Mouse (Mus musculus) hindbrain, embryonic 10.5 days (tissue): ENCODE results near the gene Akap7. TPM values are rescaled to one million over a fixed set of nuclear protein-coding genes. Genes with fewer than 3 reads are reported as not detected.

Source experiments
- DNase-seq: peaks from one replicate; pipeline ENCODE4 v3.0.0-alpha.2; 2017; ENCODE audit warnings: low spot score
- H3K27ac ChIP-seq: fragments of 300-500 bp; sonication (generic); 2 replicates; pipeline ENCODE4 v1.5.1; 2016; ENCODE audit warnings: mild to moderate bottlenecking, moderate library complexity
- H3K27me3 ChIP-seq: fragments of 300-500 bp; sonication (generic); 2 replicates; pipeline ENCODE4 v1.6.1; 2016; ENCODE audit warnings: mild to moderate bottlenecking; ENCODE audit not compliant: poor library complexity, insufficient read depth, severe bottlenecking
- H3K36me3 ChIP-seq: fragments of 300-500 bp; sonication (generic); 2 replicates; pipeline ENCODE4 v1.6.1; 2016; ENCODE audit warnings: mild to moderate bottlenecking, moderate library complexity
- H3K4me1 ChIP-seq: fragments of 300-500 bp; sonication (generic); replicated peaks from 2 replicates; pipeline ENCODE4 v1.6.1; 2016; ENCODE audit warnings: mild to moderate bottlenecking
- H3K4me3 ChIP-seq: fragments of 300-500 bp; sonication (generic); 2 replicates; pipeline ENCODE4 v1.5.1; 2016; ENCODE audit warnings: mild to moderate bottlenecking, moderate library complexity
- H3K9me3 ChIP-seq: fragments of 300-500 bp; sonication (generic); 2 replicates; pipeline ENCODE4 v1.6.1; 2016; ENCODE audit warnings: mild to moderate bottlenecking, moderate library complexity
- WGBS: fragments of 180-500 bp; shearing (Covaris S2); methylation state at CpG from one replicate; pipeline ENCODE4 v1.1.7; 2016; 5-methylcytosine and 5-hydroxymethylcytosine counted together
- polyA plus RNA-seq: library from polyadenylated mRNA; unstranded; fragments of >200 nt; fragmentation: Nextera tagmentation; extraction: Ambion mirVana; gene quantifications from 2 replicates; pipeline ENCODE4 v1.2.1, GENCODE M21; 2016

Gene Akap7
- polyA plus RNA-seq, 1 experiment from 2014 or later, result 16.3 TPM

GRCm38 (mm10) chr10:25295836-25296235 is 11.8 kb downstream of the Akap7 start:
- Histone ChIP-seq H3K27ac (no peak overlapping the region), H3K4me3 (no peak overlapping the region), H3K9me3 (no peaks in the 10 kb centered on the region), H3K36me3 (no peaks in the 10 kb centered on the region), H3K4me1 (peaks cover 14% of the 10 kb centered on the region), H3K27me3 (no peaks in the 10 kb centered on the region)
- DNase-seq, result no peak
- WGBS, result 87% methylated on average over 9 of the region's 9 CpGs

GRCm38 (mm10) chr10:25294999-25295398 is 12.7 kb downstream of the Akap7 start:
- 80% methylated on average over 7 of the region's 7 CpGs for WGBS

GRCm38 (mm10) chr10:25293796-25294195 is 13.9 kb downstream of the Akap7 start:
- DNase-seq, result no peak
- no peak overlapping the region for H3K27ac ChIP-seq
- 93% methylated on average over 3 of the region's 3 CpGs for WGBS
- H3K9me3 ChIP-seq, result no peaks in the 10 kb centered on the region
- H3K4me3 ChIP-seq, result no peak overlapping the region
- H3K4me1 ChIP-seq, result peaks cover 14% of the 10 kb centered on the region
- 0 out of 2 replicates have a peak, but pooled peaks cover 3% of the 10 kb centered on the region for H3K36me3 ChIP-seq
- H3K27me3 ChIP-seq, result no peaks in the 10 kb centered on the region

More at GRCm38 (mm10) chr10:25294999-25295398, 12.7 kb downstream of the Akap7 start:
- Histone ChIP-seq H3K4me3 (no peak overlapping the region), H3K9me3 (no peaks in the 10 kb centered on the region), H3K27ac (no peak overlapping the region), H3K36me3 (no peaks in the 10 kb centered on the region), H3K27me3 (no peaks in the 10 kb centered on the region), H3K4me1 (peaks cover 14% of the 10 kb centered on the region)
- DNase-seq, result no peak

- no peaks in the 10 kb centered on the region for H3K9me3 ChIP-seq
- no peak overlapping the region for H3K27ac ChIP-seq
- no peak for DNase-seq
- no peaks in the 10 kb centered on the region for H3K27me3 ChIP-seq
- H3K4me1 ChIP-seq, result no peaks in the 10 kb centered on the region; the same call in 1 of the 2 replicates
- 88% methylated on average over 4 of the region's 4 CpGs for WGBS
- no peak overlapping the region for H3K4me3 ChIP-seq
- 0 out of 2 replicates have a peak, but pooled peaks cover 3% of the 10 kb centered on the region for H3K36me3 ChIP-seq
Measured at GRCm38 (mm10) chr10:25291053-25291452, 16.6 kb downstream of the Akap7 start.

- WGBS, result 92% methylated on average over 11 of the region's 11 CpGs
- DNase-seq, result no peak
- H3K4me3 ChIP-seq, result no peak overlapping the region
- no peaks in the 10 kb centered on the region for H3K9me3 ChIP-seq
- H3K4me1 ChIP-seq, result 0 out of 2 replicates have a peak, but pooled peaks cover 12% of the 10 kb centered on the region
- H3K36me3 ChIP-seq, result peaks cover 8% of the 10 kb centered on the region; the same call in 1 of the 2 replicates
- H3K27ac ChIP-seq, result no peak overlapping the region
- no peaks in the 10 kb centered on the region for H3K27me3 ChIP-seq
Measured at GRCm38 (mm10) chr10:25285100-25285811, 22.4 kb downstream of the Akap7 start.

GRCm38 (mm10) chr10:25284427-25285099 is 23.1 kb downstream of the Akap7 start:
- WGBS, result 90% methylated on average over 8 of the region's 8 CpGs
- Histone ChIP-seq H3K4me1 (0 out of 2 replicates have a peak, but pooled peaks cover 12% of the 10 kb centered on the region), H3K36me3 (peaks cover 8% of the 10 kb centered on the region; the same call in 1 of the 2 replicates), H3K27me3 (no peaks in the 10 kb centered on the region), H3K9me3 (no peaks in the 10 kb centered on the region), H3K27ac (no peak overlapping the region), H3K4me3 (no peak overlapping the region)
- no peak for DNase-seq

GRCm38 (mm10) chr10:25283397-25283796 is 24.3 kb downstream of the Akap7 start:
- H3K36me3 ChIP-seq, result peaks cover 5% of the 10 kb centered on the region; the same call in 1 of the 2 replicates
- 0 out of 2 replicates have a peak, but pooled peaks cover 12% of the 10 kb centered on the region for H3K4me1 ChIP-seq
- 86% methylated on average over 7 of the region's 7 CpGs for WGBS
- H3K4me3 ChIP-seq, result no peak overlapping the region
- H3K27ac ChIP-seq, result no peak overlapping the region
- H3K9me3 ChIP-seq, result no peaks in the 10 kb centered on the region
- H3K27me3 ChIP-seq, result no peaks in the 10 kb centered on the region
- DNase-seq, result no peak

- WGBS, result 80% methylated on average over 5 of the region's 5 CpGs
- Histone ChIP-seq H3K27me3 (no peaks in the 10 kb centered on the region), H3K4me1 (0 out of 2 replicates have a peak, but pooled peaks cover 12% of the 10 kb centered on the region), H3K27ac (no peak overlapping the region), H3K4me3 (no peak overlapping the region), H3K9me3 (no peaks in the 10 kb centered on the region), H3K36me3 (peaks cover 5% of the 10 kb centered on the region; the same call in 1 of the 2 replicates)
- no peak for DNase-seq
Measured at GRCm38 (mm10) chr10:25280141-25280540, 27.5 kb downstream of the Akap7 start.

GRCm38 (mm10) chr10:25279406-25279805 is 28.3 kb downstream of the Akap7 start:
- 48% methylated on average over 3 of the region's 3 CpGs for WGBS
- Histone ChIP-seq H3K4me3 (no peak overlapping the region), H3K27me3 (no peaks in the 10 kb centered on the region), H3K4me1 (0 out of 2 replicates have a peak, but pooled peaks cover 12% of the 10 kb centered on the region), H3K27ac (no peak overlapping the region), H3K9me3 (no peaks in the 10 kb centered on the region), H3K36me3 (peaks cover 5% of the 10 kb centered on the region; the same call in 1 of the 2 replicates)
- DNase-seq, result no peak

- no peaks in the 10 kb centered on the region for H3K9me3 ChIP-seq
- 85% methylated on average over 7 of the region's 7 CpGs for WGBS
- DNase-seq, result no peak
- H3K4me3 ChIP-seq, result no peak overlapping the region
- no peaks in the 10 kb centered on the region for H3K27me3 ChIP-seq
- H3K36me3 ChIP-seq, result no peaks in the 10 kb centered on the region
- peaks cover 8% of the 10 kb centered on the region for H3K4me1 ChIP-seq
- H3K27ac ChIP-seq, result no peak overlapping the region
Measured at GRCm38 (mm10) chr10:25275492-25275891, 32.2 kb downstream of the Akap7 start.

GRCm38 (mm10) chr10:25274621-25275330 is 32.9 kb downstream of the Akap7 start:
- no peak overlapping the region for H3K27ac ChIP-seq
- H3K27me3 ChIP-seq, result no peaks in the 10 kb centered on the region
- 93% methylated on average over 26 of the region's 26 CpGs for WGBS
- H3K4me1 ChIP-seq, result peaks cover 8% of the 10 kb centered on the region
- no peaks in the 10 kb centered on the region for H3K9me3 ChIP-seq
- 0 out of 2 replicates have a peak, but pooled peaks cover 6% of the 10 kb centered on the region for H3K36me3 ChIP-seq
- no peak for DNase-seq
- H3K4me3 ChIP-seq, result no peak overlapping the region

- Histone ChIP-seq H3K27me3 (no peaks in the 10 kb centered on the region), H3K4me3 (no peak overlapping the region), H3K4me1 (peaks cover 8% of the 10 kb centered on the region), H3K9me3 (no peaks in the 10 kb centered on the region), H3K36me3 (0 out of 2 replicates have a peak, but pooled peaks cover 6% of the 10 kb centered on the region), H3K27ac (no peak overlapping the region)
- DNase-seq, result no peak
- whole genome bisulfite sequencing, result 68% methylated on average over 1 of the region's 1 CpGs
Measured at GRCm38 (mm10) chr10:25273731-25274130, 33.9 kb downstream of the Akap7 start.
